Mouse (Mus musculus) liver, embryonic 13.5 days (tissue): ENCODE results near the gene Nectin2. TPM values are rescaled to one million over a fixed set of nuclear protein-coding genes. Genes with fewer than 3 reads are reported as not detected.

Experiments used
- ATAC-seq: fragments of 200-750 bp; cut with Nextera tagmentation; 2 replicates; pipeline ENCODE4 v1.8.0; 2017; ENCODE audit warnings: low read depth, mild to moderate bottlenecking, moderate number of reproducible peaks, moderate library complexity
- DNase-seq: peaks from one replicate; pipeline ENCODE4 v3.0.0; 2022
- H3K27ac ChIP-seq: fragments of 300-500 bp; sonication (generic); 2 replicates; pipeline ENCODE4 v1.5.1; 2015; ENCODE audit warnings: moderate library complexity, mild to moderate bottlenecking, inconsistent platforms
- H3K27me3 ChIP-seq: fragments of 300-500 bp; sonication (generic); 2 replicates; pipeline ENCODE4 v1.6.1; 2015; ENCODE audit warnings: mild to moderate bottlenecking, inconsistent platforms
- H3K36me3 ChIP-seq: fragments of 300-500 bp; sonication (generic); 2 replicates; pipeline ENCODE4 v1.6.1; 2015; ENCODE audit warnings: mild to moderate bottlenecking, inconsistent platforms
- H3K4me1 ChIP-seq: fragments of 300-500 bp; sonication (generic); replicated peaks from 2 replicates; pipeline ENCODE4 v1.6.1; 2015; ENCODE audit warnings: inconsistent platforms
- H3K4me2 ChIP-seq: fragments of 300-500 bp; sonication (generic); 2 replicates; pipeline ENCODE4 v1.6.1; 2015; ENCODE audit warnings: inconsistent platforms, mild to moderate bottlenecking, moderate library complexity
- H3K4me3 ChIP-seq: fragments of 300-500 bp; sonication (generic); replicated peaks from 2 replicates; pipeline ENCODE4 v1.5.1; 2015; ENCODE audit warnings: mild to moderate bottlenecking, inconsistent platforms
- H3K9ac ChIP-seq: fragments of 300-500 bp; sonication (generic); 2 replicates; pipeline ENCODE4 v1.6.1; 2015; ENCODE audit warnings: mild to moderate bottlenecking, inconsistent platforms
- H3K9me3 ChIP-seq: fragments of 300-500 bp; sonication (generic); replicated peaks from 2 replicates; pipeline ENCODE4 v1.6.1; 2016; ENCODE audit warnings: inconsistent platforms
- WGBS: fragments of 180-500 bp; shearing (Covaris S2); methylation state at CpG from one replicate; pipeline ENCODE4 v1.1.7; 2015; ENCODE audit not compliant: insufficient replicate concordance; 5-methylcytosine and 5-hydroxymethylcytosine counted together
- polyA plus RNA-seq: library from polyadenylated mRNA; unstranded; fragments of >200 nt; fragmentation: Nextera tagmentation; extraction: Ambion mirVana; gene quantifications from 2 replicates; pipeline ENCODE4 v1.2.1, GENCODE M21; 2015

Gene Nectin2
- polyA plus RNA-seq, 1 experiment from 2014 or later, result 18.2 TPM

DNA sequence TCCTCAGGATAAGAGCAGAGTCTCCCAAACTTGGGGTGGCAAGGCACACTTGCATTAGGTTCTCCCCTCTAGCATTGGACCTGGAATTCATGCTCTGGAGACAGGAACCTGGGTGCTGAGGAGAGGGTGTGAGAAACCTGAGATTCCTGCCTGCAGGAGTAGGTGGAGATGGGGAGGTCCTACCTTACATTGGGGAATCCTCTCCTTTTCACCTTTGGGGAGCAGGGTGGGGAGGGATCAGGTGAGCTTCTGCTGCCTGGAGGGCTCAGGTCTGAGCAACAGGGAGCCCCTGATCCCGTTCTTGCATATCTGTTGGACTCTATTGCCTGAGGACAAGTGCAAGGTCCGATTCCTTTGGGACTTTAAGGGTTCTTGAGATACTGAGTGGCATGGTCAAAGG, 33.5 kb downstream of the Nectin2 start:
- ATAC-seq (no peak), DNase-seq (no peak)
- no peaks in the 10 kb centered on the region for H3K27me3 ChIP-seq
- 0 out of 2 replicates have a peak, but pooled peaks cover 4% of the 10 kb centered on the region for H3K9me3 ChIP-seq
- peaks cover 28% of the 10 kb centered on the region for H3K36me3 ChIP-seq
- H3K4me3 ChIP-seq, result peak overlapping the region; percentile 62
- H3K4me2 ChIP-seq, result peak overlapping the region; percentile 84
- peaks cover 43% of the 10 kb centered on the region for H3K4me1 ChIP-seq
- H3K27ac ChIP-seq, result peak overlapping the region; percentile 81
- peak overlapping the region; percentile 72 for H3K9ac ChIP-seq
- WGBS, result 82% methylated on average over 2 of the region's 2 CpGs

DNA sequence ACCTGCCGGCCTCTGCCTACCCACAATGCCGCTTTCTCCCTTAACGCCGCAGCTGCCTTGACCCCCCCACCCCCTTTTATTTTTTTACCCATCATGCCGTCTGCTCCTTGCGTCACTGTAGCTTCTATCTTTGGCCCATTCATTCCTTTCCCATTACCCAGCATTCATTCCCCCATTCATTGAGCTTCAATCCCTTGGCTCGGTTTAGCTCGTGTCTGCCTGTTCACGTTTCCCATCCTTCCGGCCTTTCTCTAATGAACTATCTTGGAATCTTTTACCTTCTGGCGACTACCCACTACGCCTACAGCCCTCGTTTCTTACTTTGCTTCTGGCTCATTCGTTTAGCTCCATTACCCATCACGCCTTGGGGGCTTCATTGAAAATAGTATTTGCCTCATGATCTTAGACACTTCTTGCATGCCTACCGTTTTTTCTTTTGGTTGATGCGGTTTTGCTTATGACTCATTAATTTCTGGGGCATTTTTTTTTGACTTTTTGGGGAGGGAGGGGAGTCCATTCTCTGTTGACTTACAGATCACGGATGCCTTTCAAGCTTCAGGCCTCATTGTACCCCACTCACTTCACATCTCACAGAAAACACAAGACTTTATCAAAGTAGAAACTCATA, 34.1 kb downstream of the Nectin2 start:
- H3K9ac ChIP-seq, result peak overlapping the region; percentile 72
- peak overlapping the region; percentile 81 for H3K27ac ChIP-seq
- H3K4me1 ChIP-seq, result peaks cover 43% of the 10 kb centered on the region
- DNase-seq (no peak), ATAC-seq (no peak)
- H3K27me3 ChIP-seq, result no peaks in the 10 kb centered on the region
- peak overlapping the region; percentile 84 for H3K4me2 ChIP-seq
- WGBS, result 5% methylated on average over 18 of the region's 18 CpGs
- peak overlapping the region; percentile 62 for H3K4me3 ChIP-seq
- H3K9me3 ChIP-seq, result 0 out of 2 replicates have a peak, but pooled peaks cover 2% of the 10 kb centered on the region
- H3K36me3 ChIP-seq, result peaks cover 32% of the 10 kb centered on the region

DNA sequence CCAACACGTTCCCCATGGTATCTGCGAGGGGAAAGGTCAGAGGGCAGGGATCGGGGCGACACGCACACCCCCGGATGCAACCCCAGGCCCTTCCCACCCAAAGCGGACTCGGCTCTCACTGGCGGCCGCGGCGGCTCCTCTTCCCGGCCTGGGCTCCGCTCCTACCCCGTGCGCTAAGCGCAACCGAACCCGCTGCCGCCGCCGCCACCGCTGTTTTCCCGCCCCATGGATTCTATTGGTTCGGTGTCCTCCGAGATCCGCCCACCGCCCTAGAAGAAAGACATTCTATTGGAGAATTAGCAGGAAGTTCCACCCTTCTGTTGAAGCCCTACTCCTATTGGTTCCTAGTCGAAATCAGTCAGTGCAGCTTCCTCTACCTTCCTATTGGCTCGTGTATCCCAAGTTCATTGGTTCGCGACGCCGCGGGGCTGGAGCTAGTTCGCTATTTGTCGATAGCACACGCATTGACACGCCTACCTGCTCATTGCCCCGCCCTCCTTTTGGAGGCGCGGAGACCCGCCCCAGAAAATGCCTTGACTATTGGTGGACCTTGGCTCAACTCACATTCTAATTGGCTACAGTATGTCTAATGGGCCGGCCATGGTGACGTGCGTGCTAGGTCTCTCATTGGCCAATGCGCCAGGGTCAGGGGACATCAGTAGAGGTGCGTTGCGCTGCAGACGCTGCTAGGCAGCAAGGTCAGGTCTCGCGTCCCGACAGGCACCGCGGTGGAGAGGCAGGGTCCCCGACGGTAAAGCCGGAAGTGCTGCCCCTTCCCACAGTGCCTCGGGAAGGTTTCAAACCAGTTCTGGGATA, 34.8 kb downstream of the Nectin2 start, which contains the start of gene Tomm40:
Gene Tomm40, minus strand, starts transcription at position 200 of the 816 bp plus-strand sequence.
- WGBS, result under 1% methylated on average over 59 of the region's 59 CpGs

DNA sequence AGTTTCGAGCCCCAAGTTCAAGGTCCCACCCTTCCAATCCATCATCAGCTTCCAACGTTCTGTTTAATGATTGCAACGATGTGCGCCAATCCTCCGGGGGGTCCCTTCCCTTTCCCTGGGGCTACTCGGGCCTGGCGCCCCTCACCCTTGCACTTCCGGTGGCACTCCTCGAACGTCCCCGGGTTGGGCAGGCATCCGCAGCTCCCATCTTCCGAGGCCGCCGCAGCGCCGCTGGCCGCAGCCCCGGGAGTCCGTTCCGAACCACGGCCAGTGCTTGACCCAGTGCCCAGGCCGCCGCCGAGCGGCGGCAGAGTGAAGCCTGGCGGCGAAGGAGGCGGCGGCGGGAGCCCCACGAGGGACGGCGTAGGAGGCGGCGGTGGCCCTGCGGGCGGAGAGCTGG, 35.4 kb downstream of the Nectin2 start:
- peaks cover 43% of the 10 kb centered on the region for H3K4me1 ChIP-seq
- DNase-seq, result no peak
- H3K36me3 ChIP-seq, result peaks cover 44% of the 10 kb centered on the region
- peak overlapping the region; percentile 95 for H3K9ac ChIP-seq
- no peaks in the 10 kb centered on the region for H3K9me3 ChIP-seq
- 0% methylated on average over 39 of the region's 39 CpGs for WGBS
- peak; percentile 0; the same call in 1 of the 2 replicates for ATAC-seq
- peak overlapping the region; percentile 96 for H3K4me2 ChIP-seq
- peak overlapping the region; percentile 80 for H3K27ac ChIP-seq
- peak overlapping the region; percentile 99 for H3K4me3 ChIP-seq
- no peaks in the 10 kb centered on the region for H3K27me3 ChIP-seq

More for the DNA sequence above, 34.8 kb downstream of the Nectin2 start, which contains the start of gene Tomm40:
- peak within 1 kb of the TSS; percentile 95 for H3K9ac ChIP-seq
- H3K27ac ChIP-seq, result peak within 1 kb of the TSS; percentile 81
- no peaks in the 10 kb centered on the region for H3K27me3 ChIP-seq
- ATAC-seq (peak; percentile 97), DNase-seq (peak; percentile 100)
- peak within 1 kb of the TSS; percentile 96 for H3K4me2 ChIP-seq
- H3K36me3 ChIP-seq, result peaks cover 37% of the 10 kb centered on the region
- H3K4me3 ChIP-seq, result peak within 1 kb of the TSS; percentile 99
- H3K9me3 ChIP-seq, result no peaks in the 10 kb centered on the region
- peaks cover 43% of the 10 kb centered on the region for H3K4me1 ChIP-seq

DNA sequence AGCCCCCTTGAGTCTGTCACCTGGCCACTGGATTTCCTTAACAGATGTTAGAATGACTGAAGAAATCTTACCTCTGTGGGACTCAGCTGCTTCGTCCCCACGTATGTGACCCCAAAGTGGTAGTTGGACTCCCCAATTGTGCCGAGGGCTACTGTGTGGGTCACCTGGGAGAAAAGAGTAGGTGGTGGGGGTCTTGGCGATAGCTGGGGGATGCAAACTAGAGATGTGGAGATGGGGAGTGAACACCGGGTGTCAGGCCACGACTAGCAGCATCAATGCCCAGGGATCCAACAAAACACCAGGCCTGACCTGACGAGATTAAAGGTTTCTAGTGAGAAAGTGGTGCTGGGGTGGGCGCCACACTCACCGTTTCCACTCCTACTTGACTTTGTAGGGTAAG, 36.7 kb downstream of the Nectin2 start:
- Histone ChIP-seq H3K4me3 (peak overlapping the region; percentile 99), H3K4me2 (peak overlapping the region; percentile 96), H3K36me3 (peaks cover 56% of the 10 kb centered on the region), H3K27ac (no peak overlapping the region), H3K9me3 (no peaks in the 10 kb centered on the region), H3K9ac (0 out of 2 replicates have a peak overlapping the region, but pooled peaks have one; percentile 15), H3K27me3 (no peaks in the 10 kb centered on the region), H3K4me1 (peaks cover 38% of the 10 kb centered on the region)
- ATAC-seq (no peak), DNase-seq (no peak)
- WGBS, result 76% methylated on average over 9 of the region's 9 CpGs

DNA sequence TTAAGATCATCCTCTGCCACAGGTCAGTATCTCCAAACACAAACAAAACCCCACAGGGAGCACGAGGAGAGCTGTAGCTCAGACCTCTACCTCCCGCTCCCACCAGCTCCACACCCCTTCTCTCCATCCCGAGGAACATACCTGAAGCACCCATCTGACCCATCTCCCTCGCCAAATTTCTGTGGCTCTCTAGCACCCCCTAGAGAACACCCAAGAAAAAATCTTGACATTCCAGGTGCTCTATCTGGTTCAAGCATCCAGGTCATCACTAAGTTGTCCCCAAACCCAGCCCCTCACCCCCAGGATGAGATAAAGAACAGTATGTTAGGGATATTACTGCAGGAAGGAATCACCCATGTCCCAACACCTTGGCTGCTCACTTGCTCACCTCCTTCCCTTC, 37.1 kb downstream of the Nectin2 start:
- Histone ChIP-seq H3K4me3 (peak overlapping the region; percentile 99; the same call in 1 of the 2 replicates), H3K9ac (0 out of 2 replicates have a peak overlapping the region, but pooled peaks have one; percentile 15), H3K36me3 (peaks cover 59% of the 10 kb centered on the region), H3K27me3 (no peaks in the 10 kb centered on the region), H3K27ac (no peak overlapping the region; the same call in 1 of the 2 replicates), H3K4me2 (peak overlapping the region; percentile 96), H3K9me3 (no peaks in the 10 kb centered on the region), H3K4me1 (peaks cover 38% of the 10 kb centered on the region)
- 46% methylated on average over 4 of the region's 4 CpGs for WGBS
- no peak for DNase-seq
- no peak for ATAC-seq

DNA sequence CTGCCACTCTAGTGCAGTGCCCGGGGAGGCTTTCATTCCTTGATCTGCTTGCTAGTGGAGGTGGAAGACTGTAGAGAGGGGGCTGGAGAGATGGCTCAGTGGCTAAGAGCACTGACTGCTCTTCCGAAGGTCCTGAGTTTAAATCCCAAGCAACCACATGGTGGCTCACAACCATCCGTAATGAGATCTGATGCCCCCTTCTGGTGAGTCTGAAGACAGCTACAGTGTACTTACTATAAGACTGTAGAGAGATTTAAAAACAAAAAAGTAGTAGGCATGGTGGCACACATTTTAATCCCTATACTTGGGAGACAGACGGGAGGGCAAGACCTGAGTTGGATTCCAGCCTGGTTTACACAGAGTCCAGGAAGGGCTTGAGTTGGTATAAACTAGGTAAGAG, 37.9 kb downstream of the Nectin2 start:
- H3K4me1 ChIP-seq, result peaks cover 38% of the 10 kb centered on the region
- DNase-seq (no peak), ATAC-seq (no peak)
- no peak overlapping the region for H3K4me3 ChIP-seq
- H3K9ac ChIP-seq, result no peak overlapping the region
- H3K27me3 ChIP-seq, result no peaks in the 10 kb centered on the region
- H3K36me3 ChIP-seq, result peaks cover 67% of the 10 kb centered on the region
- H3K4me2 ChIP-seq, result no peak overlapping the region
- WGBS, result 77% methylated on average over 4 of the region's 4 CpGs
- no peak overlapping the region; the same call in 1 of the 2 replicates for H3K27ac ChIP-seq
- no peaks in the 10 kb centered on the region for H3K9me3 ChIP-seq

DNA sequence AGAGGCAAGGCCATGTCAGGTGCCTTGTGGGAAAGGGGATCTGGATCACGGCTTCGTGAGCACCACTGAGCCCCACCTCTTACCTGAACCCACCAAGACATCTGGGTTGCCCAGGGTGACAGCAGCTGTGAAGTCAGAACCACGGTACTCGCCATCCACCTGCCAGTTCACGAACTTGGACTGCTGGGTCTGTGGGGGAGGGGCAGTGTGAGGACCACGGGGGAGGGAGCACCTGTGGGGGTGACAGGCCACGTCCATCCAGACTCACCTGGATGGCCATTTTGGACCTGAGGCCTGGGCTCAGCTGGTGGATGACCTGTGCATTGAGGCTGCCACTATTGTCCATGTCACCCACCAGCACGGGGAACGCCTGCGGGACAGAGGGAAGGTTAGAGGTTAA, 39.6 kb downstream of the Nectin2 start:
- WGBS, result 85% methylated on average over 10 of the region's 10 CpGs
- peaks cover 79% of the 10 kb centered on the region for H3K36me3 ChIP-seq

DNA sequence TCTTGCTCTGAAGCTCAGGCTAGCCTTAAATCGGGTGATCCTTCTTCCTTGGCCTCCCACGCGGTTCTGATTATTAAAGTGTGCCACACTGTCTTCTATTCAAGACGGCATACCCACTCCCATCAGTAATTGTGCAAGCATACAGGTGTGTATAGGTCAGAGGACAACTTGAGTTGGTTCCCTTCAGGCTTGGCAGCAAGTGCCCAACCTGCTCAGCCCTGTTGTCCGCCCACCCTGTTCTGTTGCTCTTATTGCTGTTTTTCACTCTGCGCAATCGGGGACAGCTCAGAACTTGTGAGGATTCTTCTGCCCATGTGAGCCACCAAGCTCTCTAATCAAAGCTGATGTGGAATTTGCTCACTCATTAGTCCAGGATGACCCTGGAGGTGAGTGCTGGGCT, 45.0 kb downstream of the Nectin2 start:
- WGBS, result 84% methylated on average over 7 of the region's 7 CpGs
- Histone ChIP-seq H3K4me1 (peaks cover 31% of the 10 kb centered on the region), H3K9me3 (no peaks in the 10 kb centered on the region), H3K4me3 (no peak overlapping the region), H3K27me3 (no peaks in the 10 kb centered on the region), H3K36me3 (peaks cover 80% of the 10 kb centered on the region), H3K4me2 (no peak overlapping the region), H3K27ac (no peak overlapping the region), H3K9ac (no peak overlapping the region)
- ATAC-seq, result no peak
- no peak for DNase-seq

More for the DNA sequence above, 39.6 kb downstream of the Nectin2 start:
- no peak overlapping the region for H3K4me2 ChIP-seq
- H3K4me1 ChIP-seq, result peaks cover 26% of the 10 kb centered on the region
- no peak for ATAC-seq
- no peaks in the 10 kb centered on the region for H3K9me3 ChIP-seq
- no peak overlapping the region for H3K4me3 ChIP-seq
- H3K27me3 ChIP-seq, result no peaks in the 10 kb centered on the region
- no peak overlapping the region for H3K27ac ChIP-seq
- no peak overlapping the region for H3K9ac ChIP-seq
- no peak for DNase-seq

DNA sequence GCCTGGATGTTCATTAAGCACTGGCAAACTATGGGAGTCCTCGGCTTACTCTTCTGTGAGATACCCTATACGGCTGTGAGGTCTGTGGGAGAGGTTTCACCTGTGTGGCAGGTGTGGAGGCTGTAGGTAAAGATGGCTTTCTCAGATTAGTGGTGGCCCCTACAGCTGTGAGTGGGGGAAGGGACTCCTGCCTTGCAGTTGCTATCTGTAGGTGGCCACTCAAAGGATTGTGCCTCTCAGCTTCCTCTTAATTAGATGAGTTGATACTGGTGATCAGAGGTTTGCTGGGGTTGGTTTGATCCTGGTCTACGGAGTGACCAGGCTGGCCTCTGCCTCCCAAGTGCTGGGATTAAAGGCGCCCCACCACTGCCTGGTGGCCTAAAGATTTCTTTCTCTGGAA, 45.8 kb downstream of the Nectin2 start:
- H3K27me3 ChIP-seq, result no peaks in the 10 kb centered on the region
- ATAC-seq (no peak), DNase-seq (no peak)
- no peak overlapping the region for H3K9ac ChIP-seq
- no peaks in the 10 kb centered on the region for H3K9me3 ChIP-seq
- no peak overlapping the region for H3K4me2 ChIP-seq
- peaks cover 39% of the 10 kb centered on the region for H3K4me1 ChIP-seq
- H3K27ac ChIP-seq, result no peak overlapping the region
- no peak overlapping the region for H3K4me3 ChIP-seq
- WGBS, result 79% methylated on average over 4 of the region's 4 CpGs
- H3K36me3 ChIP-seq, result peaks cover 74% of the 10 kb centered on the region

DNA sequence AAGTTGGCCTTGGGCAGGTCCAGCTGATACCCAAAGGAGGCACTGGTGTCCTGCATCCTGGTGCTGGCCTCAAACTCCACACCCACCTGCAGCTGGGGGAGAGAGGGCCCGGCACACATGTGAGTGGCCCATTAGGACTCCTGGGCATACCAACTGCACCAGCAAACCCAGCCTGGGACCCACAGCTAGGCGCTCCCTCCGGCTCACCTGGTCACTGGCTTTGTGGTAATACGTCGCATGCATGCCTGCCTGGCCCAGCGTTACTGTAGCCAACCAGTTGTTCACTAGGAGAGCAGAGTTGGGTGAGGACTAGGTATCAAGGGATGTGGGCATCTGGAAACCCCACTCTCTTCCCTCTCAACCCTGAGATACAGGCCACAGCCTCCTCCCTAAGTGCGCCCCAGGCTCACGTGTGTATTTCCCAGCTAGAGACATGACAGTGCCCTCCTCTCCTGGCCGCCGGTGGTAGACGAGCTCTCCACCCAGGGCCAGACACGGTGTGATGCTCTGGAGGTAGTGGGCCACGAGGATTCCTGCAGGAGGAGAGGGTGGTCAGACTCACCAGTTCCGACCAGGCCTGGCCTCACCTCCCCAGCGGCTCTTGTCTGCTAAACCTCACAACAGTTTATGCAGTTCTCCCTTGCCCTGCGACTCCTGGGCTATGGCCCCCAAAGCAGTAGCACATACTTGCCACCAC, 47.3 kb downstream of the Nectin2 start:
- no peak for ATAC-seq
- WGBS, result 80% methylated on average over 16 of the region's 16 CpGs
- H3K9ac ChIP-seq, result peak overlapping the region; percentile 22; the same call in 1 of the 2 replicates
- H3K27ac ChIP-seq, result peak overlapping the region; percentile 18; the same call in 1 of the 2 replicates
- H3K9me3 ChIP-seq, result no peaks in the 10 kb centered on the region
- H3K36me3 ChIP-seq, result peaks cover 61% of the 10 kb centered on the region
- peaks cover 52% of the 10 kb centered on the region for H3K4me1 ChIP-seq
- H3K27me3 ChIP-seq, result no peaks in the 10 kb centered on the region
- DNase-seq, result no peak
- no peak overlapping the region for H3K4me2 ChIP-seq
- no peak overlapping the region for H3K4me3 ChIP-seq
